Mouse (Mus musculus) embryonic fibroblast, embryonic 13.5 days (primary cell): ENCODE measurements around the gene Kif27.

Experiments
- CTCF ChIP-seq: IDR thresholded peaks from 2 replicates; pipeline ENCODE4 v1.5.1; 2011; ENCODE audit warnings: mild to moderate bottlenecking, control low read depth, low read length, moderate library complexity, borderline replicate concordance; ENCODE audit not compliant: insufficient read depth
- POLR2A ChIP-seq: IDR thresholded peaks from 2 replicates; pipeline ENCODE4 v1.6.1; 2011; ENCODE audit warnings: low read depth, mild to moderate bottlenecking, control low read depth, low read length, moderate library complexity

DNA sequence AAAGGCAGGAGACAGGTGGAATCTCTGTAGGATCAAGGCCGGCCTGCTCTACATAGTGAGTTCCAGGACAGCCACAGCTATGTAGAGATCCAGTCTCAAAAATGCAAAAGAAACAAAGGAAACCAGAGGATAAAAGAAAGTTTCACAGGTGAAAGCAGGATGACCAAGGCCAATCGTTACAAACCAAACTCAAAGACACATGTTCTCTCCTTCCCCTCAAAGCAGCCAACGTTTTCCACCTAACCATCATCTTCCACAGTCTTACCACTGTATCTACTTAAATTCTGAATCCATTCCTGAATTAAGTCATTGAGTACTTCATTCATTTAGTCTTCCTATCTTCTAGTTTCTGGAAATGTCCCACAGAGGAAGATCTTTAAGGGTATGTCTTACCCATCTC lies 29.5 kb upstream of the Kif27 start:
- TF ChIP-seq POLR2A, result no peak
- no peak for TF ChIP-seq CTCF
